Mouse (Mus musculus) CD8-positive naive resting alpha-beta T cell, adult 57 days (primary cell): ENCODE results near the gene Vmn1r114. TPM values are rescaled to one million over a fixed set of nuclear protein-coding genes. Genes with fewer than 3 reads are reported as not detected.

Experiments used
- total RNA-seq: library from RNA; stranded (reverse); gene quantifications from one replicate; pipeline ENCODE4 v1.2.4, GENCODE M21; 2023

Gene Vmn1r114
- not detected for total RNA-seq

DNA sequence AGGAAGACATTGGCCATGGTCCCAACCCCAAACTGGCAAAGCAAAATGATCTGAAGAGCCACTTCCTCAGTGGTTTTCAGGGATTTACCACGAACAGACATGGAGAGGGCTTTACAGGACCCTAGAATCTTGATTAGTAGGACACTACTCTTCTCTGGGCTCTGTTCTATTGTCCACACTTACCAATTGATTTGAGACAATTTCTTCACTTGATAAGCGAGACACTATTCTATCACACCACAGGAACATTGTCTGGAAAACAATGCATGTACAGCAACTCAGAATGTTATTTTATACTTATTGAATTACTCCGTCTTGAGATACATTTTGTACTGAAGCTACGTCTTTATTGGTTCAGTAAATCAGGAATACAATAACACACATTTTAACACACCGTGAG lies at the start of gene Vmn1r114:
Gene Vmn1r114, minus strand, starts transcription at position 101 of the 400 bp plus-strand sequence.

DNA sequence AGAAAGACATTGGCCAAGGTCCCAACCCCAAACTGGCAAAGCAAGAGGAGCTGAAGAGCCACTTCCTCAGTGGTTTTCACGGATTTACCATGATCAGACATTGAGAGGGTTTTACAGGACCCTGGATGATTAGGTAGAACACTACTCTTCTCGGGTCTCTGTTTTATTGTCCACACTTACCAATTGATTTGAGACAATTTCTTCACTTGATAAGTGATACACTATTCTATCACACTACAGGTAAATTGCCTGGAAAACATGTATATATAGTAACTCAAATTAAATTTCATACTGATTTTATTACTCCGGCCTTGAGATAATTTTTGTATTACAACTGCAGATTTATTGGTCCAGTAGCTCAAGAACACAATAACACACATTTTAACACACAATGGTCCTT lies 32.9 kb upstream of the Vmn1r114 start, which contains the start of gene Vmn1r115:
Gene Vmn1r115, minus strand, starts transcription at position 101 of the 400 bp plus-strand sequence.

DNA sequence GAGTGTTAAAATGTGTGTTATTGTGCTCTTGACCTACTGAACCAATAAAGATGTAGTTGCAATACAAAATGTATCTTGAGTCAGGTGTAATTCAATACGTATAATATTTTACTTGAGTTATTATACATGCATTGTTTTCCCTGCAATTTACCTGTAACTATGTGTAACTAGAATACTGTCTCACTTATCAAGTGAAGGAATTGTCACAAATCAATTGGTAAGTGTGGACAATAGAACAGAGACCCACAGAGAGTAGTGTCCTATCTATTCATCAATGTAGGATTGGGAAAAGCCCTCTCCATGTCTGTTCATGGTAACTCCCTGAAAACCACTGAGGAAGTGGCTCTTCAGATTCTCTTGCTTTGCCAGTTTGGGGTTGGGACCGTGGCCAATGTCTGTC lies 25.0 kb downstream of the Vmn1r114 start, which contains the start of gene Vmn1r113:
Gene Vmn1r113, plus strand, starts transcription at position 301 of the 400 bp plus-strand sequence.

DNA sequence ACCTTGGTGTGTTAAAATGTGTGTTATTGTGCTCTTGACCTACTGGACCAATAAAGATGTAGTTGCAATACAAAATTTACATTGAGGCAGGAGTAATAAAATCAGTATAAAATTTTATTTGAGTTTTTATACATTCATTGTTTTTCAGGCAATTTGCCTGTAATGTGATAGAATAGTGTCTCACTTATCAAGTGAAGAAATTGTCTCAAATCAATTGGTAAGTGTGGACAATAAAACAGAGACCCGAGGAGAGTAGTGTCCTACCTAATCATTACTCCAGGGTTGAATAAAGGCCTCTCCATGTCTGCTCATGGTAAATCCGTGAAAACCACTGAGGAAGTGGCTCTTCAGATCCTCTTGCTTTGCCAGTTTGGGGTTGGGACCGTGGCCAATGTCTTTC lies 41.1 kb downstream of the Vmn1r114 start, which contains the start of gene Vmn1r112:
Gene Vmn1r112, plus strand, starts transcription at position 301 of the 400 bp plus-strand sequence.

Other genes starting within 250 kb of the Vmn1r114 start
- not detected for gene Gm4141, start 235.9 kb downstream of the Vmn1r114 start, total RNA-seq
- gene Gm4513, start 213.2 kb downstream of the Vmn1r114 start, total RNA-seq: not detected
- not detected for gene Vmn1r107, start 143.3 kb downstream of the Vmn1r114 start, total RNA-seq
- gene Vmn1r111, start 109.0 kb downstream of the Vmn1r114 start, total RNA-seq: not detected
- not detected for gene Gm10668, start 81.6 kb downstream of the Vmn1r114 start, total RNA-seq
- gene Vmn1r112, start 41.0 kb downstream of the Vmn1r114 start, total RNA-seq: not detected
- not detected for gene Vmn1r113, start 24.9 kb downstream of the Vmn1r114 start, total RNA-seq
- gene Vmn1r115, start 32.8 kb upstream of the Vmn1r114 start, total RNA-seq: not detected
- gene Vmn1r116, start 60.1 kb upstream of the Vmn1r114 start, total RNA-seq: not detected
- gene Vmn1r117, start 71.9 kb upstream of the Vmn1r114 start, total RNA-seq: not detected
- not detected for gene Vmn1r118, start 100.2 kb upstream of the Vmn1r114 start, total RNA-seq
- gene Vmn1r119, start 200.3 kb upstream of the Vmn1r114 start, total RNA-seq: not detected
- not detected for gene Vmn1r120, start 241.6 kb upstream of the Vmn1r114 start, total RNA-seq